Mouse (Mus musculus) layer of hippocampus, adult 18-20 months (tissue): ENCODE data around the gene Ehd1. TPM values are rescaled to one million over a fixed set of nuclear protein-coding genes. Genes with fewer than 3 reads are reported as not detected.

Experiments
- DNase-seq, 2 experiments: peaks; one replicate each; pipeline ENCODE4 v3.0.0; 2022; ENCODE audit warnings: low spot score in 2 of 2
- microRNA-seq, 2 experiments: library from miRNA; unstranded; fragments of <30 nt; microRNA quantifications; one replicate each; pipeline ENCODE4 v1.2.0; 2021
- total RNA-seq, 2 experiments: library from RNA; stranded (reverse); gene quantifications; 2 replicates each; pipeline ENCODE4 v1.2.3; 2021

Ehd1 gene
- total RNA-seq, 2 experiments from 2014 or later, result 86.6 to 88.0 TPM

DNA sequence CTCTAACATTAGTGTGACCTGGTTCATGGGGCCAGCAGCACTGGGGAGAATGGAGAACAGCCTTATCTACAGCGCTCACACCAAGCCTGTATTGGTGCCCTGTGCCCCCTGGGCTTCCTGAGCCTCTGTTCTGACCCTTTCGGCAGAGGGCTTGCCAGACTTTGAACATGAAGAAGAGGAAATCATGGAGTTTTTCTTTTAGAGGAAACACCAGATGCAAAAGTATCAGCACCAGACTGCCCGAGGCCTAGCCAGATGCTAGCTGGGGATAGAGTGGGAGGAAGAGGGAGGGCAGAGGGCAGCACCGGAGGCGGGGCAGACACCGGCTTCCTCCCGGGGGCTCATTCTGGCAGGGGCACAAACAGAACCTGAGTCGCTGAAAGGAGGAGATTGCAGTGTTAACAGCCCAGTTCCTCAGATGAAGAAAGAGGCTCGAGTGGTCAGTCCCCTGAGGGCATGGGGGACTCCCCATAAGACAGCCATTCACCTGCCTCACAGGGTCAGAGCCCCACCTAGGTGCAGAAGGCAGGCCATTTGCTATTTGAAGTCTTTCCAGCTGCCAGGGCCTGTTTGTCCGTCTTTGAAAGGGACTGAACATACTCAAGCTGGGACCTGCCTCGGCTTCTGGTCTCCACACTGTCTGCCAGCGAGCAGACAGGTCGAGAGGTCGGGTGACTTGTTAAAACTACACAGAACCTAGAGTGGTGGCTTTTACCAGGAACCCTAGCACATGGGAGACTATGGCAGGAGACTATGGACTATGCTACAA lies 72.9 kb downstream of the Ehd1 start:
- no peak for DNase-seq

Small RNAs within 50 kb of the gene (microRNA-seq; reads per million reads assigned to microRNA genes)
- gene Mir192 (16.8 to 22.2 reads per million in 2 experiments), gene Mir194-2 (27.4 to 46.6 reads per million in 2 experiments), gene Mir6989 (1.2 to 4.3 reads per million in 2 experiments)

Other genes starting within 250 kb of the Ehd1 start
- 10 to 100 TPM; 43.4 to 44.5 TPM for gene Syvn1, start 230.1 kb upstream of the Ehd1 start, total RNA-seq
- 10 to 100 TPM; 48.0 to 52.0 TPM for gene Mrpl49, start 218.9 kb upstream of the Ehd1 start, total RNA-seq
- gene Fau, start 218.9 kb upstream of the Ehd1 start, total RNA-seq, result 100 to 1,000 TPM; 769 to 789 TPM
- 10 to 100 TPM; 34.6 to 36.2 TPM for gene Znhit2, start 215.5 kb upstream of the Ehd1 start, total RNA-seq
- 10 to 100 TPM; 22.4 to 24.4 TPM for gene Tm7sf2, start 208.4 kb upstream of the Ehd1 start, total RNA-seq
- gene Vps51, start 199.5 kb upstream of the Ehd1 start, total RNA-seq, result 10 to 100 TPM; 93.7 to 94.4 TPM
- gene Tmem262, start 196.7 kb upstream of the Ehd1 start, total RNA-seq, result not detected
- gene Gm28374, start 194.5 kb upstream of the Ehd1 start, total RNA-seq, result 1 to 10 TPM in 1 of 2 experiments, under 1 TPM in 1; 0.91 to 1.3 TPM
- gene Zfpl1, start 191.8 kb upstream of the Ehd1 start, total RNA-seq, result 10 to 100 TPM; 36.6 to 42.0 TPM
- gene Cdca5, start 191.7 kb upstream of the Ehd1 start, total RNA-seq, result not detected
- not detected for gene AC131692.1, start 182.3 kb upstream of the Ehd1 start, total RNA-seq
- gene Naaladl1, start 170.9 kb upstream of the Ehd1 start, total RNA-seq, result under 1 TPM in 1 of 2 experiments, not detected in 1; 0.12 TPM
- 10 to 100 TPM; 15.5 to 15.6 TPM for gene Sac3d1, start 158.1 kb upstream of the Ehd1 start, total RNA-seq
- gene Snx15, start 148.4 kb upstream of the Ehd1 start, total RNA-seq, result 10 to 100 TPM; 37.6 to 45.1 TPM
- gene Batf2, start 135.7 kb upstream of the Ehd1 start, total RNA-seq, result under 1 TPM; 0.59 to 0.89 TPM
- 10 to 100 TPM; 83.2 to 84.8 TPM for gene Arl2, start 135.2 kb upstream of the Ehd1 start, total RNA-seq
- gene Majin, start 92.3 kb upstream of the Ehd1 start, total RNA-seq, result not detected
- not detected for gene Gpha2, start 50.3 kb upstream of the Ehd1 start, total RNA-seq
- 100 to 1,000 TPM; 133 TPM for gene Ppp2r5b, start 40.9 kb upstream of the Ehd1 start, total RNA-seq
- gene Atg2a, start 35.1 kb upstream of the Ehd1 start, total RNA-seq, result 10 to 100 TPM; 34.0 to 34.2 TPM
- gene Cdc42bpg, start 29.7 kb downstream of the Ehd1 start, total RNA-seq, result 1 to 10 TPM; 4.8 to 5.6 TPM
- gene Men1, start 58.3 kb downstream of the Ehd1 start, total RNA-seq, result 10 to 100 TPM; 63.0 to 71.3 TPM
- gene Map4k2, start 64.4 kb downstream of the Ehd1 start, total RNA-seq, result 10 to 100 TPM; 82.2 to 89.6 TPM
- gene Sf1, start 87.0 kb downstream of the Ehd1 start, total RNA-seq, result 100 to 1,000 TPM; 196 to 207 TPM
- 10 to 100 TPM; 26.4 to 27.2 TPM for gene Pygm, start 107.7 kb downstream of the Ehd1 start, total RNA-seq
- gene Rasgrp2, start 122.6 kb downstream of the Ehd1 start, total RNA-seq, result 10 to 100 TPM; 29.4 to 32.4 TPM
- gene Nrxn2, start 142.0 kb downstream of the Ehd1 start, total RNA-seq, result 100 to 1,000 TPM; 415 to 436 TPM